ENCODE assay signal across 20 mouse cellular contexts in genomic region chr8:46691360-46691759, GRCm38 (mm10). TPM values are rescaled to one million over a fixed set of nuclear protein-coding genes. Genes with fewer than 3 reads are reported as not detected.
DNase-seq lines count a peak whose midpoint lies in the region; ATAC-seq and TF ChIP-seq lines count a peak whose summit lies in the region.
"Had no signal": no experiment of that assay in that cellular context is flagged by ENCODE, and none has a peak within 500 bp of the region (broad histone marks: within the 10 kb centered on the region; RNA-seq: fewer than 3 reads in every experiment).

No protein-coding gene starts in this region.

- no peaks in the 10 kb centered on the region for H3K9me3 ChIP-seq in liver, postnatal 0 days (ENCODE audit: low read length)
- no peaks in the 10 kb centered on the region for H3K9me3 ChIP-seq in liver, embryonic 11.5 days (ENCODE audit: control insufficient read depth, low read length)
- H3K9me3 ChIP-seq: forebrain, embryonic 15.5 days; limb, embryonic 12.5 days; midbrain, embryonic 15.5 days had no signal

- no peaks in the 10 kb centered on the region for H3K36me3 ChIP-seq in liver, postnatal 0 days (replicated peaks; ENCODE audit: insufficient read depth, low read length)
- no peaks in the 10 kb centered on the region for H3K36me3 ChIP-seq in liver, embryonic 11.5 days (ENCODE audit: control insufficient read depth, insufficient read depth, low read length)
- H3K36me3 ChIP-seq: forebrain, embryonic 15.5 days; limb, embryonic 12.5 days; midbrain, embryonic 15.5 days had no signal

- intact Hi-C loops in heart, postnatal 10 days (cut with DNase I), result loop anchor here (5.0 kb wide), 1 partner anchor 46 kb away; the partner anchor contains the start of gene Irf2

- H3K27ac ChIP-seq in liver, postnatal 0 days (ENCODE audit: low read depth), result no peak overlapping the region
- no peak overlapping the region for H3K27ac ChIP-seq in liver, embryonic 11.5 days (ENCODE audit: low read depth, low read length)
- H3K27ac ChIP-seq: forebrain, embryonic 15.5 days; heart, adult 2 months; hindbrain, embryonic 14.5 days; limb, embryonic 12.5 days; midbrain, embryonic 15.5 days had no signal

- no peak for TF ChIP-seq EP300 in liver, postnatal 0 days (IDR thresholded peaks at IDR 0.05; ENCODE audit: low read depth)

- TF ChIP-seq CTCF in liver, postnatal 0 days (IDR thresholded peaks at IDR 0.05; ENCODE audit: low read depth), result no peak

- 71% methylated on average over 7 of the region's 7 CpGs for WGBS in liver, postnatal 0 days (ENCODE audit: insufficient replicate concordance)
- 90% methylated on average over 7 of the region's 7 CpGs for WGBS in liver, embryonic 11.5 days

- 0 out of 2 replicates have a peak, but pooled peaks cover under 1% of the 10 kb centered on the region for H3K4me1 ChIP-seq in liver, postnatal 0 days (ENCODE audit: insufficient read depth)
- no peaks in the 10 kb centered on the region for H3K4me1 ChIP-seq in liver, embryonic 11.5 days (replicated peaks; ENCODE audit: control insufficient read depth, insufficient read depth, low read length)

- DNase-seq in heart, adult 11 months, result peak; percentile 85
- DNase-seq in heart, postnatal 10 days, result no peak
- DNase-seq in liver, postnatal 0 days, result peak; percentile 49
- no peak for DNase-seq in liver, embryonic 11.5 days (ENCODE audit: low spot score)
- peak; percentile 9 for DNase-seq in lung, postnatal 14 days
- no peak for DNase-seq in yolk sac, embryonic 10.5 days (ENCODE audit: low spot score)
- no peak for DNase-seq in testis, postnatal 14 days (ENCODE audit: low spot score)
- DNase-seq: adrenal gland, postnatal 14 days; B cell, adult 2 months; cerebellum, adult 11-12 months; cerebellum, postnatal 36 days; heart, adult 2 months; spleen, adult 18-20 months; thymus, postnatal 4 days had no signal

- H3K4me3 ChIP-seq in liver, postnatal 0 days (ENCODE audit: low read depth, low read length), result no peak overlapping the region
- H3K4me3 ChIP-seq in liver, embryonic 11.5 days (ENCODE audit: low read depth, low read length), result no peak overlapping the region
- H3K4me3 ChIP-seq: erythroblast, embryonic 14.5 days; forebrain, embryonic 15.5 days; heart, adult 2 months; limb, embryonic 12.5 days; midbrain, embryonic 15.5 days had no signal

- H3K4me2 ChIP-seq in liver, postnatal 0 days (ENCODE audit: low read depth, low read length), result no peak overlapping the region
- H3K4me2 ChIP-seq in liver, embryonic 11.5 days, result no peak overlapping the region
- H3K4me2 ChIP-seq: forebrain, embryonic 15.5 days; hindbrain, embryonic 14.5 days; limb, embryonic 12.5 days; midbrain, embryonic 15.5 days had no signal

- no peaks in the 10 kb centered on the region for H3K27me3 ChIP-seq in liver, postnatal 0 days (ENCODE audit: insufficient read depth, low read length)
- no peaks in the 10 kb centered on the region for H3K27me3 ChIP-seq in liver, embryonic 11.5 days (replicated peaks; ENCODE audit: control insufficient read depth, insufficient read depth, low read length)
- H3K27me3 ChIP-seq: forebrain, embryonic 15.5 days; limb, embryonic 12.5 days; midbrain, embryonic 15.5 days had no signal

- peak; percentile 57 for ATAC-seq in liver, postnatal 0 days
- no peak for ATAC-seq in liver, embryonic 11.5 days (replicated peaks; ENCODE audit: low FRiP score)
- ATAC-seq: forebrain, embryonic 15.5 days; intestine, embryonic 16.5 days; midbrain, embryonic 15.5 days had no signal

- H3K9ac ChIP-seq in liver, postnatal 0 days (replicated peaks), result no peak overlapping the region
- H3K9ac ChIP-seq in liver, embryonic 11.5 days (ENCODE audit: low read depth, low read length), result no peak overlapping the region
- H3K9ac ChIP-seq: forebrain, embryonic 15.5 days; hindbrain, embryonic 14.5 days; limb, embryonic 12.5 days; midbrain, embryonic 15.5 days had no signal

RNA-seq across cellular contexts. Expression of gene Irf2, which starts 48.2 kb away (rescaled TPM):
- 10 to 100 TPM; 38.2 to 47.6 TPM for total RNA-seq in heart, postnatal 10 days (2021)
- polyA plus RNA-seq in liver, postnatal 0 days (2015; fragmentation: Nextera tagmentation; extraction: Ambion mirVana), result 23.1 and 24.3 TPM in 2 replicates
- polyA plus RNA-seq in liver, embryonic 11.5 days (2014; fragmentation: Nextera tagmentation; extraction: Ambion mirVana), result 17.7 and 19.7 TPM in 2 replicates

Comparison
In these comparisons a context has a peak if more than half of its experiments do, and no peak if none do; other contexts are left out.
1. DNase-seq: peak in heart, adult 11 months (single experiment), liver, postnatal 0 days (single experiment) and lung, postnatal 14 days (single experiment); none in heart, postnatal 10 days (0 of 2), liver, embryonic 11.5 days (single experiment), yolk sac, embryonic 10.5 days (single experiment) and testis, postnatal 14 days (single experiment).